ENCODE assay signal across 8 mouse cellular contexts in genomic region chr7:80268897-80269750, GRCm38 (mm10). TPM values are rescaled to one million over a fixed set of nuclear protein-coding genes. Genes with fewer than 3 reads are reported as not detected.
DNase-seq lines count a peak whose midpoint lies in the region; ATAC-seq lines count a peak whose summit lies in the region.

Gene Vps33b, plus strand, starts transcription at chr7:80269649.

- peak within 1 kb of the TSS; percentile 85 for H3K27ac ChIP-seq in hindbrain, embryonic 13.5 days

- H3K9me3 ChIP-seq in hindbrain, embryonic 13.5 days, result peaks cover 2% of the 10 kb centered on the region

- peak within 1 kb of the TSS; percentile 89 for H3K4me3 ChIP-seq in hindbrain, embryonic 13.5 days

- no peaks in the 10 kb centered on the region for H3K27me3 ChIP-seq in hindbrain, embryonic 13.5 days

- H3K36me3 ChIP-seq in hindbrain, embryonic 13.5 days, result peaks cover 53% of the 10 kb centered on the region

- WGBS in hindbrain, embryonic 13.5 days, result 5% methylated on average over 21 of the region's 21 CpGs

- peaks cover 27% of the 10 kb centered on the region for H3K4me1 ChIP-seq in hindbrain, embryonic 13.5 days (replicated peaks)

- DNase-seq in NIH3T3 (ENCODE audit: low read depth), result peak; percentile 96
- peak; percentile 99 to 100 for DNase-seq in cerebellum, postnatal 10 days
- peak; percentile 91 to 95 for DNase-seq in frontal cortex, postnatal 14 days (ENCODE audit: low spot score in 2 of 2)
- DNase-seq in layer of hippocampus, postnatal 25 days (ENCODE audit: extremely low spot score in 1 of 2, low spot score in 1 of 2), result peak; percentile 90 to 99
- DNase-seq in lung, postnatal 25 days (ENCODE audit: low spot score), result peak; percentile 96
- DNase-seq in retina, embryonic 14.5 days (ENCODE audit: low spot score), result peak; percentile 94
- DNase-seq in thymus, postnatal 4 days, result peak; percentile 99

- peak within 1 kb of the TSS; percentile 89 for H3K9ac ChIP-seq in hindbrain, embryonic 13.5 days

- peak within 1 kb of the TSS; percentile 95 for H3K4me2 ChIP-seq in hindbrain, embryonic 13.5 days

- ATAC-seq in hindbrain, embryonic 13.5 days (ENCODE audit: low FRiP score), result peak; percentile 93

RNA-seq across cellular contexts. Expression of gene Vps33b, which starts in this region (rescaled TPM):
- 21.8 and 23.4 TPM in 2 replicates for polyA plus RNA-seq in hindbrain, embryonic 13.5 days (2015; fragmentation: Nextera tagmentation; extraction: Ambion mirVana)
- total RNA-seq in layer of hippocampus, postnatal 25 days (2021), result 10 to 100 TPM; 19.3 to 23.6 TPM

Comparison
In these comparisons a context has a peak if more than half of its experiments do, and no peak if none do; other contexts are left out.
1. Peak in every context shown above with its lines: DNase-seq, ATAC-seq, H3K4me3 ChIP-seq and H3K27ac ChIP-seq.